Mouse (Mus musculus) CH12.LX (cell line): ENCODE data around the gene Psmc1.

Experiments
- EP300 ChIP-seq: IDR thresholded peaks from 2 replicates; pipeline ENCODE4 v1.6.1; 2011; ENCODE audit warnings: low read length, improper control_type of control experiment
- POLR2AphosphoS2 ChIP-seq: IDR thresholded peaks from 2 replicates; pipeline ENCODE4 v1.6.1; 2011; ENCODE audit warnings: low read depth, low read length, improper control_type of control experiment

GRCm38 (mm10) chr12:100079636-100080286 is 30.2 kb upstream of the Psmc1 start:
- TF ChIP-seq POLR2AphosphoS2 (no peak), EP300 (no peak)
